ENCODE assay signal across 15 mouse cellular contexts in genomic region chr8:26612153-26612552, GRCm38 (mm10).
"Had no signal": no experiment of that assay in that cellular context is flagged by ENCODE, and none has a peak within 500 bp of the region (broad histone marks: within the 10 kb centered on the region; RNA-seq: fewer than 3 reads in every experiment).

No protein-coding gene starts in this region.

- H3K9me3 ChIP-seq: liver, embryonic 13.5 days had no signal

- H3K9ac ChIP-seq: liver, embryonic 13.5 days had no signal

- DNase-seq: kidney, adult 11 months; kidney, adult 8-10 months; kidney, postnatal 14 days; layer of hippocampus, adult 9-11 months; liver, embryonic 13.5 days; lung, adult 2 months; lung, postnatal 14 days; lung, postnatal 4 days; midbrain, embryonic 14.5 days; thymus, adult 18-20 months; thymus, postnatal 14 days; thymus, postnatal 4 days had no signal

- H3K27ac ChIP-seq: layer of hippocampus, adult 2 months; liver, embryonic 13.5 days; midbrain, embryonic 10.5 days had no signal

- H3K4me3 ChIP-seq: layer of hippocampus, adult 2 months; liver, embryonic 13.5 days; megakaryocyte, embryonic 14.5 days; midbrain, embryonic 10.5 days had no signal

- H3K4me1 ChIP-seq: liver, embryonic 13.5 days; megakaryocyte, embryonic 14.5 days; midbrain, embryonic 10.5 days had no signal

- H3K36me3 ChIP-seq: liver, embryonic 13.5 days; midbrain, embryonic 10.5 days had no signal

- H3K27me3 ChIP-seq: liver, embryonic 13.5 days; megakaryocyte, embryonic 14.5 days had no signal

- H3K4me2 ChIP-seq: liver, embryonic 13.5 days had no signal
